Mouse (Mus musculus) liver, adult (tissue): Measurements from ENCODE around the gene Foxk1.
A peak's percentile ranks its signal among the peaks of the same experiment; 100 is the strongest.

Experiments used
- GATA4 ChIP-seq: IDR thresholded peaks from 2 replicates; pipeline ENCODE4 v1.6.1; 2014; ENCODE audit warnings: mild to moderate bottlenecking, low read length; ENCODE audit not compliant: insufficient replicate concordance

Foxk1 gene

DNA sequence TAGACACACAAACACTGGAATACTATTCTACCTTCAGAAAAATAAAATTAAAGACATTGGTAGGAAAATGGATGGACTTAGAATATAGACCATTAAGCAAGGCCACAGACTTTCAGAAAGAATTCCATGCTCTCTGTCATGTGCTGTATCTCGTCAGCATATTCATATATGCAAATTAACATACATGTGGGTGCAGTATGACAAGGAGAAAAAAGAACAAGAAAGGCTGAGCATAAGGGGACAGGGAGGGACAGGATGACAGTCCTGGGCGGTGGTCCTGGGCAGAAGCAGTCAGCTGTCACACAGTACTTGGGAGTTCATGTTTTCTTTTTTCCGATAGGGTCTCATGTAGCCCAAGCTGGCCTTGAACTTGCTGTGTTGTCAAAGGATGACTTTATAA, 22.4 kb downstream of the Foxk1 start:
- no peak for TF ChIP-seq GATA4

DNA sequence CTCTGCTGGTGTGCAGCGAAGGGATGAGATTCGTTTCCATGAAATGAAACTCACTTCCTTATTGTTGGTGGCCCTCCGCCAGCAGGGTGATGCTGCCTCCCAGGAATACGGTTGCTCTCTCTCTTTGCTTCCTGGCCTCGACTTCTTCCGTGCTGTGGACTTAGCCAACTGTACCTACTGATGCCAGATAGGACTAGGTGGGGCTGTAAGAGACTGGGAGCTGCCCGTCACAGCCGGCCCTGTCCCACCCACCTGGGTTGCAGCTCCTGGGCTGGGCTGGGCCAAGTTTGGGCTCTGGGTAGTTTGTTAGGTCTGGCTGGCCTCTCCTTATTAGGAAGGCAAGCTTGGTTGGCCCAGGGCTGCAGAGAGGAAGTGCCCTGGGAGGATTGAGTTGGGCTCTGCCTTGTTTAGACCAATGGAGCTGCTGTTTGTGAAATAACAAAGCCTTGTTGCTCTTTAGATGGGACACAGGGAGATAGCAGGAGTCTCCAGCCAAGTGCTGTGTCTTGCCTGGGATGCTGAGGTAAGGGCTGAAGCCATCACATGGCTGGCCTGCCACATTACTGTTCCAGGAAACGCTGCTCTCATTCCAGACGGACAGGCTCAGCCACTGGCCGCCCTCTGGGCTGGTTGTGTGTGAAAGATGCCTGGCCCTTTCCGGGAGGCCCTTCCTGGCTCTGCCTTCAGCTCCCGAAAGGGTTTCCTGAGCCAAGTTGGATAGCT, 23.5 kb downstream of the Foxk1 start:
- peak; percentile 12; the same call in 1 of the 2 replicates for TF ChIP-seq GATA4

DNA sequence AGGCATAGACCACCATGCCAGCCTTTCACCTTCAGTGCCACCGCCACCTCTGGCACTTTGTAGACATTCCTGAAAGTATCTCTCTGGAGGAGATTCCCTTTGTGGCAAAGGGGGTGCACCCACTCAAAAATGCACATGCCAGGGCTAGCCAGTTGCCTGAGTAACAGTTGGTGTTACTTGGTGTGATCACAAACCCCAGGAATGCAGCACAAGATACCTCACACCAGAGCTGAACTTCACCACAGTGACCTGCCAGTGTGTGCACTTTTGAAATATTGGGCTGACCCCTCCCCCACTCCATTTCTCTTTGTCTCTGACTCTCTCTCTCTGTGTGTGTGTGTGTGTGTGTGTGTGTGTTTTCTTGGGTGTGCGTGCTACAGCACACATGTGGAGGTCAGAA, 25.2 kb downstream of the Foxk1 start:
- TF ChIP-seq GATA4: no peak

DNA sequence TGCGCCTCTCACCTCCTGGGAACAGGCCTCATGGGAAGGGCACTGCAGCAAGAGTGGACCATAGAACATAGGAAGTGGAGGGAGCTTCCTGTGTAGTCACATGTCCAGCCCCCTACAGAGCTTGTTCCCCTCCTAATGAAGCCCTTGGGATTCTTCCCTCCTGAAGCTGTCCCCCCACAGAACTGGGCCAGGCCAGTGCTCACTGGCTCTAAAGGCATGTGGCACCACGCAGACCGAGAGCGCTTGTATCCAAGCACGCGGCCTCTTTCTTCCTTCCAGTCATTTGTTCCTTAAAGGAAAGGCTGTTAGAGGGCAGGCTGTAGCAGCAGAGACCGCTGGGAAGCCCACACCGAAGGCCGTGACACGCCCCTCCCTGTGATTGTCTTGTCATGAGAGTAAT, 26.6 kb downstream of the Foxk1 start:
- TF ChIP-seq GATA4: no peak

DNA sequence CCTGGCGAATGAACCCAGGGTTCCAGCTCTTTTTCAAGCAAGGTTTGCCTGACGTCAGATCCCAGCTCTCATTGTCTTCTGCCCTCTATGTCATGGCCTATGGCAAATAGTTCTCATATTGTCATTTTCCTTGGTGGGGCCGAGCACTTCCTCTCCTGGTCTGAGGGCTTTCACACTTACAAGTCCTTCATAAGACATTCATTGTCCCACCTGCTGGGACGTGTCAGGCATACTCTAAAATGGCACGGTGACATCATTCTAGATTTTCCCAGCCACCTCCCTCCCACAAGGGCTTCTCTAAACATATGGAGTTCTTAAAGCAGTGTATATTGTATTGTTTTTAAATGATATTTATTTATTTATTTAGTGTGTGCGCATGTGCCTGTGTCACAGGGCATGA, 27.4 kb downstream of the Foxk1 start:
- TF ChIP-seq GATA4: no peak

GRCm38 (mm10) chr5:142431029-142431428, 29.7 kb downstream of the Foxk1 start:
- no peak for TF ChIP-seq GATA4

- no peak for TF ChIP-seq GATA4
Measured at GRCm38 (mm10) chr5:142431811-142432434, 30.6 kb downstream of the Foxk1 start.

- TF ChIP-seq GATA4: no peak
Measured at GRCm38 (mm10) chr5:142432695-142433094, 31.4 kb downstream of the Foxk1 start.

- no peak for TF ChIP-seq GATA4
Measured at GRCm38 (mm10) chr5:142434052-142434451, 32.8 kb downstream of the Foxk1 start.

DNA sequence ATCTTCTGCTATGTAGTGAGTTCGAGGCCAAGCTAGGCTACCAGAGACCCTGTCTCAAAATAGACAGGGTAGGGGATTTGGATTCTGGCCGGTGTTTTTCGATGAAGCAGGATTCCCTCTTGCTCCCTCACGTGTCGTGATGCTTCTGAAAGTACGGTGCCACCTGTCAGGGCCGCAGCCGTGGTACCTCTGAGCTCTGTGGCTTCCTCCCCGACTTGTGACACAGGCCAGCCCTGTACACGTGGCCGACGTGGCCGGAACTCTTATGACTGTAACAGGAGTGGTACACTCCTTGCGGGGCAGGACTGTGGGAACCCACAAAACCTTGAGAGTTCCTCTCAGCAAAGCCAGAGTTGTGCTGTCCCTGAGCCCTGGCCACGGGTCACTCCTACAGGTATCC, 34.4 kb downstream of the Foxk1 start:
- no peak for TF ChIP-seq GATA4

DNA sequence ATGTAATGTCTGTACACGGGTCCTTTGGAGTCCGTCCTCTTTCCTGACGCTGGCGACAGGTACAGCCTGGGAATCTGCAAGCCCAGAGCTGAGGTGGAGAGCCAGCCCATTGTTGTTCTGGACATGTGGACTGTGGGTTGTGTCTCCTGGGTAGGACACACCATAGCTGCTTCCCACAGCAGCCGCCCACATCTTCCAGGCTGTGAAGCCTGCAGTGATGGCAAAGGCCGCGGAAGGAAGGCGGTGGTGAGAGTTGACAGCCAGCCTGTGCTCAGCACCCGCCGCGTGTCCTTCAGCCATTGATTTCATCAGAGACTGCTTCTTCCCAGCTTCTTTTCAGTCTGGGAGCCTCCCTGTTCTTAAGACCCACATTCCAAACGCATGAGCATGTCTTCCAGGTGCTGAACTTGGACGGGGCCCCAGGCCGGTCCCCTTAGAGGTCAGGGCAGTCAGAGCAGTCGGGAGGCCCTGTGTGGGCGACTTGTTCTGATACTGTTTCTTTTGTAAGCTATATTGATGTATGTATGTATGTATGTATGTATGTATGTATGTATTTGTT, 37.2 kb downstream of the Foxk1 start:
- TF ChIP-seq GATA4: no peak

- TF ChIP-seq GATA4: peak; percentile 64; the same call in 1 of the 2 replicates
Measured at GRCm38 (mm10) chr5:142439911-142440432, 38.7 kb downstream of the Foxk1 start.

- peak; percentile 27; the same call in 1 of the 2 replicates for TF ChIP-seq GATA4
Measured at GRCm38 (mm10) chr5:142440451-142441147, 39.3 kb downstream of the Foxk1 start.

DNA sequence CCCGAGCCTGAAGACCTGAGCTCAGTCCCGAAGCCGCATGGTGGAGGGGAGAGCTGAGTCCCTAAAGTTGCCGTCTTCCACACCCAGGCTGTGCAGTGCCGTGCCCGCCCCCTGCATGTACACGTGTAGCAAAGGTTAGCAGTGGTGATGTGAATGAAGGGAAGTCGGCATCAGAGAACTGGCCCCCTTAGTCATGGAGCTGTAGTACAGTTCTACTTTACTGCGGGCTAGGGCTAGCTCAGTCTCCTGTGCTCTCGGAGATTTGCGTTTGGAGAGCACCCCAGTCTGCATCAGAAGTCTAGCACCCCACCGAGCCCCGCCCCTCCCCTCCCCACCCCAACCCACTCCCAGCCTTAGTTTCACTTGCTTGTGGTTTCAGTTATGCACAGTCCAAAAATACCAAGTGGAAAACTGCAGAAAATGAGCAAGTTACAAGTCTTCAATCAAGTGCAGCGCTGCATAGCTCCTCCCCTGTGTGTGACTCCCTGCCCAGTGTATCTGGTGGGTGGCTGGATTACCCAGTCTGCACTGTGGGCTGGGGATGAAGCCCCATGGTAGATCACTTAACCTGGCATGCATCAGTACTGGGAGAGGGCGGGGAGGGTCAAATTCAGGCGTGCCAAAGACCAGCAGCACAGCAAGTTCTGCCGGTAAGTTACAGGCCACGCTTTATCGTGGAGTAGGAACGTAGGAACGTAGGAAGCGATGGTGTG, 40.2 kb downstream of the Foxk1 start:
- no peak for TF ChIP-seq GATA4

- no peak for TF ChIP-seq GATA4
Measured at GRCm38 (mm10) chr5:142442045-142442440, 40.7 kb downstream of the Foxk1 start.
